Mouse (Mus musculus) liver, postnatal 0 days (tissue): ENCODE measurements at regions not wholly inside any gene's neighbourhood (a gene's known extent, or its start where the extent isn't known, plus 50 kb on each side); places are given as distances from the start of the nearest gene placed in this dataset.

Source experiments
- CTCF ChIP-seq: sonication (generic); IDR thresholded peaks from 2 replicates; pipeline ENCODE4 v1.5.1; 2016; ENCODE audit warnings: antibody characterized with exemption, low read depth
- EP300 ChIP-seq: IDR thresholded peaks from 2 replicates; pipeline ENCODE4 v1.6.1; 2016; ENCODE audit warnings: antibody characterized with exemption, low read depth, mild to moderate bottlenecking

GRCm38 (mm10) chr4:56638704-56639478, 101.0 kb upstream of the Gm26657 start:
- TF ChIP-seq CTCF = no peak
- no peak for TF ChIP-seq EP300
